Mouse (Mus musculus): ENCODE results near the gene Coa7. TPM values are rescaled to one million over a fixed set of nuclear protein-coding genes. Genes with fewer than 3 reads are reported as not detected.

Gene Coa7
- polyA plus RNA-seq (2015; fragmentation: Nextera tagmentation; extraction: Ambion mirVana), result 20.5 and 26.3 TPM in 2 replicates

- H3K9ac ChIP-seq (ENCODE audit: low read depth, low read length), result peak within 1 kb of the TSS; percentile 59
- peaks cover 16% of the 10 kb centered on the region for H3K4me1 ChIP-seq (ENCODE audit: control insufficient read depth, low read depth, low read length)
- H3K36me3 ChIP-seq (ENCODE audit: control insufficient read depth, insufficient read depth), result no peaks in the 10 kb centered on the region
- H3K9me3 ChIP-seq (replicated peaks; ENCODE audit: control insufficient read depth, low read length), result no peaks in the 10 kb centered on the region
- peak within 1 kb of the TSS; percentile 70 for H3K4me3 ChIP-seq (ENCODE audit: low read depth, low read length)
- H3K27ac ChIP-seq (ENCODE audit: low read length), result peak within 1 kb of the TSS; percentile 83
- ATAC-seq (ENCODE audit: low read depth), result peak; percentile 93
- peak within 1 kb of the TSS; percentile 85 for H3K4me2 ChIP-seq (ENCODE audit: low read depth, low read length)
- WGBS (ENCODE audit: insufficient replicate concordance), result under 1% methylated on average over 44 of the region's 45 CpGs
- H3K27me3 ChIP-seq (ENCODE audit: control insufficient read depth, insufficient read depth, low read depth, low read length), result no peaks in the 10 kb centered on the region
These were observed at the start of gene Coa7 for GRCm38 (mm10) chr4:108327730-108328484. Gene Coa7 (plus strand): TSS chr4:108328140.

DNA sequence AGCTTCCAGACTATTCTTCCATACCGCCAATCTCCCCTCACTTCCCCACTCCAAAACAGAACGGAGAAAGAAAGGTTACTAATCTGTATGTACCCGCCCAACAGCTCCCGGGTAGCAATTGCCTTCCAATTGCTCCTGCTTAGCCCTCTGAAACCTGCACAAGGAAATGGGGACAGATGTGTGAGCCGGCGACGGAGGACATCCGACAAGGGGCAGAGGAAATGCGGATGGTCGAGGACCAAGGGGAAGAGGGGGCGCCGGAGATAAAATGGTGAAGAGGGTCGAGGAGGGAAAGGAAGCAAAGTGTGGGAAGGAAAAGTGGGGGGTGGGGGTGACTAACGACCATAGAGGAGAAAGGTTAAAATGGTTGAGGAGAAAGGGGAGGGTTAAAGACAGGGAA lies 27.7 kb upstream of the Coa7 start:
- H3K9ac ChIP-seq (ENCODE audit: low read depth, low read length), result peak overlapping the region; percentile 89
- peak overlapping the region; percentile 84 for H3K4me3 ChIP-seq (ENCODE audit: low read depth, low read length)
- WGBS (ENCODE audit: insufficient replicate concordance), result 2% methylated on average over 14 of the region's 14 CpGs
- peak overlapping the region; percentile 77; the same call in 1 of the 2 replicates for H3K27ac ChIP-seq (ENCODE audit: low read length)
- H3K4me1 ChIP-seq (ENCODE audit: control insufficient read depth, low read depth, low read length), result peaks cover 10% of the 10 kb centered on the region
- H3K36me3 ChIP-seq (ENCODE audit: control insufficient read depth, insufficient read depth), result no peaks in the 10 kb centered on the region
- no peaks in the 10 kb centered on the region for H3K9me3 ChIP-seq (replicated peaks; ENCODE audit: control insufficient read depth, low read length)
- H3K4me2 ChIP-seq (ENCODE audit: low read depth, low read length), result peak overlapping the region; percentile 96
- H3K27me3 ChIP-seq (ENCODE audit: control insufficient read depth, insufficient read depth, low read depth, low read length), result no peaks in the 10 kb centered on the region
- ATAC-seq (ENCODE audit: low read depth), result no peak

GRCm38 (mm10) chr4:108300670-108301373 lies 27.1 kb upstream of the Coa7 start, which contains the start of gene Zyg11b:
Gene Zyg11b (minus strand): TSS chr4:108301096.
- H3K4me1 ChIP-seq (ENCODE audit: control insufficient read depth, low read depth, low read length), result peaks cover 10% of the 10 kb centered on the region
- H3K4me2 ChIP-seq (ENCODE audit: low read depth, low read length), result peak within 1 kb of the TSS; percentile 96
- ATAC-seq (ENCODE audit: low read depth), result peak; percentile 93
- H3K4me3 ChIP-seq (ENCODE audit: low read depth, low read length), result peak within 1 kb of the TSS; percentile 84
- peak within 1 kb of the TSS; percentile 77 for H3K27ac ChIP-seq (ENCODE audit: low read length)
- peak within 1 kb of the TSS; percentile 89 for H3K9ac ChIP-seq (ENCODE audit: low read depth, low read length)
- H3K27me3 ChIP-seq (ENCODE audit: control insufficient read depth, insufficient read depth, low read depth, low read length), result no peaks in the 10 kb centered on the region
- H3K36me3 ChIP-seq (ENCODE audit: control insufficient read depth, insufficient read depth), result no peaks in the 10 kb centered on the region
- WGBS (ENCODE audit: insufficient replicate concordance), result under 1% methylated on average over 38 of the region's 58 CpGs
- H3K9me3 ChIP-seq (replicated peaks; ENCODE audit: control insufficient read depth, low read length), result no peaks in the 10 kb centered on the region

DNA sequence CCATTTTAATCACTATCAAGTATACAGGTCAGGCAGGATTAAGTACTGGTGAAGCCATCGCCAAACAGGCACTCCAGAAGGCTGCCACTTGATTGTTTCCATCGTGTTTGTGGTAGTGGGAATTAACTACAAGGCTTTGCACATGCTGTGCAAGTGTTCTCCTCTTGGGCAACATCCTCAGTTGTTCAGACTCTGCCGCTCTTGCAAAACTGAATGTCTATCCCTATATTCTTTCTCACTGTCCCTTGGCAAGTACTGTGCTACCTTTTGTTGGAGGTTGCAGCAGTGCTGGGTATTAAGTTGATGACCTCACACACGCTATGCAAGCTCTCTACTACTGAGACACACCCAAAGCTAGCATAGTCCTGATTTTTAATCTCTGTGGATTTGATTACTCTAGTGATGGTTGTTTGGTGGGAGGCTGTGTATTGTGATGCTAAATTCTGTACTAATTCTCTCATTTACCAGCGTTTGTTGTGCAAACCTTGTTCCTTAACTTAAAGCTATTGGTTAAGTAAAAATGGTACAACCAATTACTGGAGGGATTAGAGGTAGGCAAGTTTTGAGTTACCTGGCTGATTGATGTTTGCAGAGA lies 25.5 kb upstream of the Coa7 start:
- 54% methylated on average over 5 of the region's 5 CpGs for WGBS (ENCODE audit: insufficient replicate concordance)
- Histone ChIP-seq H3K27me3 (ENCODE audit: control insufficient read depth, insufficient read depth, low read depth, low read length) (no peaks in the 10 kb centered on the region), H3K9ac (ENCODE audit: low read depth, low read length) (no peak overlapping the region), H3K27ac (ENCODE audit: low read length) (peak overlapping the region; percentile 25; the same call in 1 of the 2 replicates), H3K4me2 (ENCODE audit: low read depth, low read length) (no peak overlapping the region), H3K4me3 (ENCODE audit: low read depth, low read length) (no peak overlapping the region), H3K36me3 (ENCODE audit: control insufficient read depth, insufficient read depth) (no peaks in the 10 kb centered on the region), H3K9me3 (replicated peaks; ENCODE audit: control insufficient read depth, low read length) (no peaks in the 10 kb centered on the region), H3K4me1 (ENCODE audit: control insufficient read depth, low read depth, low read length) (peaks cover 10% of the 10 kb centered on the region)
- ATAC-seq (ENCODE audit: low read depth), result no peak

- no peaks in the 10 kb centered on the region for H3K36me3 ChIP-seq (ENCODE audit: control insufficient read depth, insufficient read depth)
- ATAC-seq (ENCODE audit: low read depth), result no peak
- no peaks in the 10 kb centered on the region; the same call in 1 of the 2 replicates for H3K9me3 ChIP-seq (replicated peaks; ENCODE audit: control insufficient read depth, low read length)
- H3K9ac ChIP-seq (ENCODE audit: low read depth, low read length), result no peak overlapping the region
- H3K4me2 ChIP-seq (ENCODE audit: low read depth, low read length), result no peak overlapping the region
- H3K4me1 ChIP-seq (ENCODE audit: control insufficient read depth, low read depth, low read length), result no peaks in the 10 kb centered on the region
- no peak overlapping the region for H3K4me3 ChIP-seq (ENCODE audit: low read depth, low read length)
- H3K27ac ChIP-seq (ENCODE audit: low read length), result no peak overlapping the region
- WGBS (ENCODE audit: insufficient replicate concordance), result 39% methylated on average over 6 of the region's 6 CpGs
- no peaks in the 10 kb centered on the region for H3K27me3 ChIP-seq (ENCODE audit: control insufficient read depth, insufficient read depth, low read depth, low read length)
These were observed 17.2 kb upstream of the Coa7 start for GRCm38 (mm10) chr4:108310706-108311105.

DNA sequence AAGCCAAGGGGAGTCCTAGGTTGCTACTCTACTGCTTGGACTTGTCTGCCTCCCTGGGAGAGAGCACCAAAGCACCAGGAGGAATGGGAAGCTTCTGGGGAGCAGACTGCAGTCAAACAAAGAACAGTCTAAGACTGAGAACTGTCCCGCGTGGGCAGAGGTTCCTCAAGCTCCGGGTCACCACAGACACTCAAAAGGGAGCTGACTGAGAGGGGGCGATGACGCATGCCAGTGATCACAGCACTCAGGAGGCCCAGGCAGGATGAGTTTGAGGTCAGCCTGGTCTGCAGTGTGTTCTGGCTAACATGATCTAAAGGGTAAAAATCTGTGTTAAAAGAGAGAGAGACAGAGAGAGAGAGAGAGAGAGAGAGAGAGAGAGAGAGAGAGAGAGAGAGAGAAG lies 13.9 kb upstream of the Coa7 start:
- 55% methylated on average over 5 of the region's 5 CpGs for whole genome bisulfite sequencing (ENCODE audit: insufficient replicate concordance)
- Histone ChIP-seq H3K27ac (ENCODE audit: low read length) (no peak overlapping the region), H3K4me3 (ENCODE audit: low read depth, low read length) (no peak overlapping the region), H3K27me3 (ENCODE audit: control insufficient read depth, insufficient read depth, low read depth, low read length) (no peaks in the 10 kb centered on the region), H3K36me3 (ENCODE audit: control insufficient read depth, insufficient read depth) (no peaks in the 10 kb centered on the region), H3K4me1 (ENCODE audit: control insufficient read depth, low read depth, low read length) (peaks cover 7% of the 10 kb centered on the region), H3K9me3 (replicated peaks; ENCODE audit: control insufficient read depth, low read length) (no peaks in the 10 kb centered on the region; the same call in 1 of the 2 replicates), H3K9ac (ENCODE audit: low read depth, low read length) (no peak overlapping the region), H3K4me2 (ENCODE audit: low read depth, low read length) (no peak overlapping the region)
- ATAC-seq (ENCODE audit: low read depth), result no peak

- Histone ChIP-seq H3K36me3 (ENCODE audit: control insufficient read depth, insufficient read depth) (no peaks in the 10 kb centered on the region), H3K27ac (ENCODE audit: low read length) (peak overlapping the region; percentile 71), H3K4me1 (ENCODE audit: control insufficient read depth, low read depth, low read length) (peaks cover 10% of the 10 kb centered on the region), H3K9me3 (replicated peaks; ENCODE audit: control insufficient read depth, low read length) (no peaks in the 10 kb centered on the region), H3K4me3 (ENCODE audit: low read depth, low read length) (no peak overlapping the region), H3K27me3 (ENCODE audit: control insufficient read depth, insufficient read depth, low read depth, low read length) (no peaks in the 10 kb centered on the region), H3K9ac (ENCODE audit: low read depth, low read length) (no peak overlapping the region), H3K4me2 (ENCODE audit: low read depth, low read length) (peak overlapping the region; percentile 1; the same call in 1 of the 2 replicates)
- WGBS (ENCODE audit: insufficient replicate concordance), result 26% methylated on average over 12 of the region's 12 CpGs
- peak; percentile 49 for ATAC-seq (ENCODE audit: low read depth)
These were observed 10.0 kb upstream of the Coa7 start for GRCm38 (mm10) chr4:108317656-108318605.

Measured in liver, embryonic 16.5 days (tissue).